Mouse (Mus musculus) C2C12 (cell line): ENCODE data around the gene Ttc9c. TPM values are rescaled to one million over a fixed set of nuclear protein-coding genes. Genes with fewer than 3 reads are reported as not detected.
A peak's percentile ranks its signal among the peaks of the same experiment; 100 is the strongest.

ENCODE experiments used
- H3K27me3 ChIP-seq: one replicate; pipeline ENCODE4 v1.6.1; 2011; ENCODE audit not compliant: control insufficient read depth, insufficient read depth, insufficient read length
- H3K36me3 ChIP-seq: one replicate; pipeline ENCODE4 v1.6.1; 2011; ENCODE audit not compliant: control insufficient read depth, insufficient read depth
- H3K4me3 ChIP-seq: one replicate; pipeline ENCODE4 v1.5.1; 2011; ENCODE audit warnings: mild to moderate bottlenecking, control low read depth; ENCODE audit not compliant: poor library complexity, insufficient read depth, severe bottlenecking
- H3K79me2 ChIP-seq: one replicate; pipeline ENCODE4 v1.6.1; 2011; ENCODE audit not compliant: control insufficient read depth, insufficient read depth
- H3K79me3 ChIP-seq: one replicate; pipeline ENCODE4 v1.6.1; 2011; ENCODE audit warnings: low read depth, control low read depth
- H3ac ChIP-seq: one replicate; pipeline ENCODE3; 2011; ENCODE audit warnings: low read depth; ENCODE audit not compliant: control insufficient read depth, insufficient read length
- CEBPB ChIP-seq: IDR thresholded peaks from one replicate; pipeline ENCODE4 v1.6.1; 2011; ENCODE audit warnings: low read depth, mild to moderate bottlenecking, control low read depth, moderate library complexity
- CTCF ChIP-seq: IDR thresholded peaks from one replicate; pipeline ENCODE4 v1.5.1; 2011; ENCODE audit not compliant: control insufficient read depth, insufficient read depth, insufficient read length
- FOSL1 ChIP-seq: IDR thresholded peaks from one replicate; pipeline ENCODE4 v1.8.0; 2011; ENCODE audit warnings: mild to moderate bottlenecking, low read length; ENCODE audit not compliant: poor library complexity, insufficient read depth, severe bottlenecking
- MAX ChIP-seq: IDR thresholded peaks from one replicate; pipeline ENCODE4 v1.6.1; 2011; ENCODE audit warnings: mild to moderate bottlenecking, control low read depth
- MYOD1 ChIP-seq: IDR thresholded peaks from one replicate; pipeline ENCODE4 v1.6.1; 2011; ENCODE audit warnings: low read depth; ENCODE audit not compliant: control insufficient read depth, insufficient read length
- MYOG ChIP-seq: IDR thresholded peaks from one replicate; pipeline ENCODE4 v1.6.1; 2011; ENCODE audit not compliant: control insufficient read depth, insufficient read length; ENCODE audit errors: extremely low read depth
- USF1 ChIP-seq: IDR thresholded peaks from one replicate; pipeline ENCODE4 v1.6.1; 2011; ENCODE audit warnings: low read depth, mild to moderate bottlenecking, control low read depth, moderate library complexity
- polyA plus RNA-seq: library from polyadenylated mRNA; unstranded; fragments of >200 nt; fragmentation: generic; extraction: Trizol; gene quantifications from one replicate; pipeline ENCODE4 v1.2.1, GENCODE M21; 2012; ENCODE audit warnings: missing spikeins

Gene Ttc9c
- polyA plus RNA-seq, 1 experiment = 17.7 TPM

GRCm38 (mm10) chr19:8851639-8852038 lies 32.5 kb upstream of the Ttc9c start:
- no peaks in the 10 kb centered on the region for H3K79me2 ChIP-seq
- no peak overlapping the region for H3K4me3 ChIP-seq
- peaks cover 19% of the 10 kb centered on the region for H3K36me3 ChIP-seq
- TF ChIP-seq USF1 (no peak), CTCF (no peak), FOSL1 (no peak), MYOD1 (no peak), CEBPB (no peak), MAX (no peak), MYOG (no peak)
- H3K27me3 ChIP-seq = no peaks in the 10 kb centered on the region
- no peaks in the 10 kb centered on the region for H3K79me3 ChIP-seq
- H3ac ChIP-seq = no peak overlapping the region

GRCm38 (mm10) chr19:8850402-8850901 lies 31.3 kb upstream of the Ttc9c start, which contains the start of gene Lrrn4cl:
Gene Lrrn4cl, plus strand, starts transcription at chr19:8850768.
- Histone ChIP-seq H3K4me3 (no peak within 1 kb of the TSS), H3K79me2 (no peaks in the 10 kb centered on the region), H3ac (no peak within 1 kb of the TSS), H3K79me3 (no peaks in the 10 kb centered on the region), H3K36me3 (peaks cover 31% of the 10 kb centered on the region), H3K27me3 (no peaks in the 10 kb centered on the region)
- TF ChIP-seq MYOG (no peak), USF1 (peak; percentile 43)

- TF ChIP-seq USF1 = no peak
- no peak for TF ChIP-seq CTCF
- no peak for TF ChIP-seq MYOG
- TF ChIP-seq MYOD1 = no peak
- no peak for TF ChIP-seq FOSL1
- TF ChIP-seq CEBPB = no peak
- TF ChIP-seq MAX = no peak
- H3K4me3 ChIP-seq = no peak overlapping the region
- H3K79me2 ChIP-seq = no peaks in the 10 kb centered on the region
- no peaks in the 10 kb centered on the region for H3K27me3 ChIP-seq
- H3K36me3 ChIP-seq = peaks cover 37% of the 10 kb centered on the region
- no peaks in the 10 kb centered on the region for H3K79me3 ChIP-seq
- H3ac ChIP-seq = no peak overlapping the region
Observed at GRCm38 (mm10) chr19:8848356-8848755, 29.2 kb upstream of the Ttc9c start.

GRCm38 (mm10) chr19:8844371-8845129 lies 25.4 kb upstream of the Ttc9c start:
- Histone ChIP-seq H3K79me3 (no peaks in the 10 kb centered on the region), H3K27me3 (no peaks in the 10 kb centered on the region), H3K79me2 (no peaks in the 10 kb centered on the region), H3K4me3 (no peak overlapping the region), H3K36me3 (peaks cover 64% of the 10 kb centered on the region), H3ac (no peak overlapping the region)
- TF ChIP-seq MAX = no peak
- no peak for TF ChIP-seq FOSL1
- TF ChIP-seq CEBPB = peak; percentile 15

- Histone ChIP-seq H3K27me3 (no peaks in the 10 kb centered on the region), H3K79me2 (no peaks in the 10 kb centered on the region), H3K36me3 (peaks cover 66% of the 10 kb centered on the region), H3K4me3 (no peak overlapping the region), H3ac (no peak overlapping the region), H3K79me3 (no peaks in the 10 kb centered on the region)
- TF ChIP-seq FOSL1 (no peak), MYOD1 (no peak), MAX (no peak), CTCF (no peak), MYOG (no peak), CEBPB (no peak), USF1 (no peak)
Observed at GRCm38 (mm10) chr19:8842961-8843360, 23.8 kb upstream of the Ttc9c start.

- Histone ChIP-seq H3K79me2 (no peaks in the 10 kb centered on the region), H3K4me3 (no peak overlapping the region), H3K36me3 (peaks cover 58% of the 10 kb centered on the region), H3ac (no peak overlapping the region), H3K27me3 (no peaks in the 10 kb centered on the region), H3K79me3 (no peaks in the 10 kb centered on the region)
- no peak for TF ChIP-seq MAX
Observed at GRCm38 (mm10) chr19:8841012-8841411, 21.9 kb upstream of the Ttc9c start.
